Mouse (Mus musculus) liver, adult 2 months (tissue): ENCODE measurements at regions not wholly inside any gene's neighbourhood (a gene's known extent, or its start where the extent isn't known, plus 50 kb on each side); places are given as distances from the start of the nearest gene placed in this dataset.

Experiments
- CTCF ChIP-seq: fragments of 200-500 bp; IDR thresholded peaks from 2 replicates; pipeline ENCODE4 v1.5.1; 2011; ENCODE audit warnings: low read depth, low read length, control low read depth
- POLR2A ChIP-seq: fragments of 200-500 bp; IDR thresholded peaks from 2 replicates; pipeline ENCODE4 v1.6.1; 2011; ENCODE audit warnings: low read length, control low read depth; ENCODE audit not compliant: insufficient read depth; ENCODE audit errors: extremely low read depth

DNA sequence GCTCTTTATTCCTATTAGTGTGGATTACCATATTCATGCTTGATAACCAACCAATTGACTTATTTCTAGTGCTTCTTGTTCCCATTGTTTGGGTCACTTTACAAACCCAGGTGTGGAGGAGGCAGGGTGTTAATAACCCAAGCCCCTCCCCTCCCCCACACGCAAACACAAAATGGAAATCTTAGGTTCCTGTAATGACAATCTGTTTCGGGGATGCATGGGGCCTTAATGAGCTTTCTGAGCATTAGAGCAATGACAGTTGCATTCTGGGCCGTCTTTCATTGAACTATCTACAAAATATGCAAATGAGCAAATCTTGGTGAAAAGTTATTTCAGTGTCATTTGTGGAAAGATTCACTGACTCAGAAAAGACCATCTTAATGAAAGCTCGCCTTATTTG lies 225.9 kb downstream of the Zfp326 start:
- TF ChIP-seq CTCF (no peak), POLR2A (no peak)
